Mouse (Mus musculus) E14TG2a.4 (cell line): ENCODE measurements around the gene Card11.

ENCODE experiments used
- H3K27me3 ChIP-seq: 2 replicates; pipeline ENCODE4 v1.6.1; 2014; ENCODE audit warnings: low read length, control low read depth; ENCODE audit not compliant: insufficient read depth
- H3K36me3 ChIP-seq: 2 replicates; pipeline ENCODE4 v1.6.1; 2014; ENCODE audit warnings: low read length, control low read depth; ENCODE audit not compliant: insufficient read depth
- H3K4me1 ChIP-seq: replicated peaks from 2 replicates; pipeline ENCODE4 v1.6.1; 2014; ENCODE audit warnings: low read depth, low read length, control low read depth
- H3K4me3 ChIP-seq: replicated peaks from 2 replicates; pipeline ENCODE4 v1.5.1; 2014; ENCODE audit warnings: mild to moderate bottlenecking, low read length
- H3K9me3 ChIP-seq: 2 replicates; pipeline ENCODE4 v1.6.1; 2014; ENCODE audit warnings: low read length, control low read depth
- CTCF ChIP-seq: conservative IDR thresholded peaks from 2 replicates; pipeline ENCODE4 v1.5.1; 2014; ENCODE audit warnings: low read length
- NANOG ChIP-seq: IDR thresholded peaks from 2 replicates; pipeline ENCODE4 v1.6.1; 2014; ENCODE audit warnings: borderline replicate concordance, low read length, mixed read lengths
- POU5F1 ChIP-seq: IDR thresholded peaks from 2 replicates; pipeline ENCODE4 v1.6.1; 2014; ENCODE audit warnings: low read length, borderline replicate concordance

The Card11 gene

DNA sequence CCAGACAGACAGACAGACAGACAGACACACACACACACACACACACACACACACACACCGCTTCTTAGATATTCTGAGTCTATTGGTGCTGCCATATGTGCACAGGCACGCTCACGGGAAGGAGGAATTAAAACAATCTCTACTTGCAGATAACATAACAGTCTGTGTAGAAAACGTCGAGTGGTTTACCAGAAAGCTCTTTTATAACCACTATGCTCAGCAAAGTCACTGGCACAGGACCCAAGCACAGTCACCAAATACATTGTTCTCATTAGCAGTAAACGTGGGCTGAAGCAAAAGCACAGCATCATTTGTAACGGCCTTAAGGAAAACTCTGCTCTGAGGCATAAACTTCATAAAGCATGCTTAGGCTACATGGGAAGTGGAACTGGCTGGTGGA, 176.3 kb downstream of the Card11 start:
- no peaks in the 10 kb centered on the region for H3K9me3 ChIP-seq
- H3K27me3 ChIP-seq, result no peaks in the 10 kb centered on the region
- H3K4me3 ChIP-seq, result no peak overlapping the region
- TF ChIP-seq NANOG (no peak), CTCF (no peak), POU5F1 (no peak)
- peaks cover 41% of the 10 kb centered on the region for H3K4me1 ChIP-seq
- peaks cover 27% of the 10 kb centered on the region for H3K36me3 ChIP-seq

- H3K9me3 ChIP-seq, result no peaks in the 10 kb centered on the region
- no peak overlapping the region for H3K4me3 ChIP-seq
- no peaks in the 10 kb centered on the region for H3K27me3 ChIP-seq
- peaks cover 44% of the 10 kb centered on the region for H3K4me1 ChIP-seq
- H3K36me3 ChIP-seq, result peaks cover 26% of the 10 kb centered on the region
- TF ChIP-seq POU5F1 (no peak), CTCF (no peak), NANOG (no peak)
Observed at GRCm38 (mm10) chr5:140823386-140823785, 177.0 kb downstream of the Card11 start.
